In genomic region chr9:115665337-115666004, GRCm38 (mm10) we compare ENCODE assay signal across 9 mouse cellular contexts.
A peak's percentile ranks its signal among the peaks of the same experiment; 100 is the strongest.
DNase-seq lines count a peak whose midpoint lies in the region; ATAC-seq lines count a peak whose summit lies in the region.
"Had no signal": no experiment of that assay in that cellular context is flagged by ENCODE, and none has a peak within 500 bp of the region (broad histone marks: within the 10 kb centered on the region; RNA-seq: fewer than 3 reads in every experiment).

No protein-coding gene starts in this region.

- H3K27me3 ChIP-seq in neural tube, embryonic 11.5 days (ENCODE audit: control insufficient read depth, insufficient read depth, low read length): no peaks in the 10 kb centered on the region
- H3K27me3 ChIP-seq in kidney, embryonic 16.5 days (ENCODE audit: insufficient read depth, low read length): no peaks in the 10 kb centered on the region

- no peaks in the 10 kb centered on the region for H3K9me3 ChIP-seq in neural tube, embryonic 11.5 days (ENCODE audit: control insufficient read depth, low read length)
- H3K9me3 ChIP-seq in kidney, embryonic 16.5 days (ENCODE audit: low read length): no peaks in the 10 kb centered on the region

- 54% methylated on average over 5 of the region's 5 CpGs for WGBS in neural tube, embryonic 11.5 days
- 22% methylated on average over 5 of the region's 5 CpGs for WGBS in kidney, embryonic 16.5 days

- DNase-seq in embryo, embryonic 10 days (ENCODE audit: low spot score): peak; percentile 20
- DNase-seq in embryo, embryonic 9.5 days (ENCODE audit: extremely low spot score): no peak
- no peak for DNase-seq in neural tube, embryonic 11.5 days (ENCODE audit: low spot score)
- DNase-seq in neural tube, embryonic 10.5 days (ENCODE audit: extremely low spot score, low spot score): no peak
- peak; percentile 6 for DNase-seq in yolk sac, embryonic 10.5 days (ENCODE audit: low spot score)
- no peak for DNase-seq in frontal cortex, postnatal 25 days (ENCODE audit: low spot score in 2 of 2)
- no peak for DNase-seq in c-Kit-positive CD71-positive TER-119-positive erythroid progenitor cells, embryonic 14.5 days (ENCODE audit: low spot score)
- DNase-seq: cerebellum, postnatal 14 days had no signal

- no peaks in the 10 kb centered on the region for H3K36me3 ChIP-seq in neural tube, embryonic 11.5 days (ENCODE audit: control insufficient read depth, insufficient read depth, low read length)
- H3K36me3 ChIP-seq in kidney, embryonic 16.5 days (ENCODE audit: insufficient read depth, low read length): no peaks in the 10 kb centered on the region

- H3K27ac ChIP-seq in neural tube, embryonic 11.5 days (ENCODE audit: low read depth, low read length): peak overlapping the region; percentile 6; the same call in 1 of the 2 replicates
- peak overlapping the region; percentile 44; the same call in 1 of the 2 replicates for H3K27ac ChIP-seq in kidney, embryonic 16.5 days (ENCODE audit: low read length)

- no peaks in the 10 kb centered on the region for H3K4me1 ChIP-seq in neural tube, embryonic 11.5 days (ENCODE audit: control insufficient read depth, insufficient read depth, low read length)
- H3K4me1 ChIP-seq in kidney, embryonic 16.5 days (ENCODE audit: insufficient read depth, low read length): peaks cover 12% of the 10 kb centered on the region; the same call in 1 of the 2 replicates

- no peak overlapping the region for H3K4me2 ChIP-seq in neural tube, embryonic 11.5 days (ENCODE audit: low read depth)
- H3K4me2 ChIP-seq in kidney, embryonic 16.5 days (replicated peaks; ENCODE audit: low read depth, low read length): no peak overlapping the region

- no peak overlapping the region for H3K9ac ChIP-seq in neural tube, embryonic 11.5 days (ENCODE audit: low read length)
- H3K9ac ChIP-seq in kidney, embryonic 16.5 days (replicated peaks; ENCODE audit: low read length): no peak overlapping the region

- no peak overlapping the region for H3K4me3 ChIP-seq in neural tube, embryonic 11.5 days (ENCODE audit: low read depth, low read length)
- no peak overlapping the region for H3K4me3 ChIP-seq in kidney, embryonic 16.5 days (ENCODE audit: low read length)

- no peak for ATAC-seq in neural tube, embryonic 11.5 days (ENCODE audit: insufficient read depth, low FRiP score, low TSS enrichment)
- ATAC-seq in kidney, embryonic 16.5 days (ENCODE audit: low FRiP score, low TSS enrichment): peak; percentile 78

Comparison
In these comparisons a context has a peak if more than half of its experiments do, and no peak if none do; other contexts are left out.
1. DNase-seq: peak in embryo, embryonic 10 days (single experiment) and yolk sac, embryonic 10.5 days (single experiment); none in embryo, embryonic 9.5 days (single experiment), neural tube, embryonic 11.5 days (single experiment), neural tube, embryonic 10.5 days (single experiment), frontal cortex, postnatal 25 days (0 of 2) and c-Kit-positive CD71-positive TER-119-positive erythroid progenitor cells, embryonic 14.5 days (single experiment).